Mouse (Mus musculus) c-Kit-negative CD71-positive TER-119-positive erythroid progenitor cells, embryonic 14.5 days (primary cell): ENCODE results near the gene Chrnb2.

Experiments used
- DNase-seq: peaks from one replicate; pipeline ENCODE4 v3.0.0-alpha.2; 2013; ENCODE audit warnings: low read depth, low spot score

Gene Chrnb2

GRCm38 (mm10) chr3:89715207-89715966, 49.0 kb downstream of the Chrnb2 start:
- DNase-seq = no peak

- DNase-seq = no peak
These were observed 49.8 kb downstream of the Chrnb2 start, which contains the start of gene Adar for GRCm38 (mm10) chr3:89714359-89715206. Gene Adar, plus strand, starts transcription at chr3:89715022.

DNA sequence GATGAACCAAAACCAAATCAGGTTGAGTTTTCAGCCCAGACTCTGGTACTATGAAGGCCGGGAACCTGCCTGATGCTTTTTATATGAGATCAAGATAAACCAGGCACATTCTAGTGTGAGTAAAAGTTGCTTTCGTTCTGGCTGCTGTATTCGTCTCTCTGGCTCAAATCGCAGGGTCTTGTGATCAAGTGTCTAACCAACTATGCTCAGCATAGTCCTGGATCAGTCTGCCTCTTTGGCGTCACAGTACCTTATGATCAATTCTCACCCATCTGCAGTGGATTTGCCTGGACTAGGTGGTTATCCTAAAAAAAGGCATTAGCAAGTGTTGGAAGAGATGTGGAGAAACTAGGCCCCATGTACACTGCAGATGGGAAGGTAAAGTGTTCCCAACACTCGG, 60.4 kb downstream of the Chrnb2 start:
- DNase-seq = no peak

DNA sequence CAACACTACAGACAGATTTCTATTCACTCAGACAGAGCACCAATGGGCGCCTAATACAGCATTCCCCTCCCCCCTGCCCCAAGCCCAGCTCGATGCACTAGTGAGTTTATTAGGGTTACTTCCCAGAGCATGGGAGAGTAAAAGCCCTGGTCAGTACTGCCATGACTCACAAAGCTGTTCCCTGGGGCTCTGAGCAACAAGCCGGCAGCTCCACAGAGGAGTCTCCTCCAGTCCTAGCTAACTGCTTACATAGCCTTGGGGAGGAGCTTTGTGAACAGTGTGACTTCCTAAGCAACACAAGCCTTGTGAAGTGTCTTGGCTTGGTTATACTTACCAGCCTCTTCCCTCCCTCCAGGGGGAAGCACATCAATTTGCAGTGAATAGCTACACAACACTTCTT, 60.8 kb downstream of the Chrnb2 start:
- DNase-seq = no peak

DNA sequence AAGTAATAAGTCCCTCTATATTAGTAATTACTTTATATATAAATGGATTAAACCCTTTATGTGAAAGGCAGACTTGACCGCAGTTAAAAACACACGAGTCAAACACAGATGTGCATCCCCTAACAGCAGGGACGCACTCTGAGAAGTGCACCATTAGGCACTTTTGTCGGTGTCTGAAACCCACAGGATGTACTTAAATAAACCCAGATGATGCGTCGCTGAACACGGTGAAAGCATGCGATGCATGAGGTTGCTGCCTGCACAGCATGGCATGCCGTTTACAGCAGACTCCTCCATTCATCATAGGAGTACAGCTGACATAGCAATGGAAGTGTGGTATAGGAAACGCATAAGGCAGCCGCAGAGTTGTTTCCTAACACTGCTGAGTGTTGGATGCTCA, 64.0 kb downstream of the Chrnb2 start:
- DNase-seq = no peak

- no peak for DNase-seq
These were observed 65.5 kb downstream of the Chrnb2 start for GRCm38 (mm10) chr3:89698958-89699357.
